Mouse (Mus musculus): ENCODE measurements around the gene Gga1.

DNA sequence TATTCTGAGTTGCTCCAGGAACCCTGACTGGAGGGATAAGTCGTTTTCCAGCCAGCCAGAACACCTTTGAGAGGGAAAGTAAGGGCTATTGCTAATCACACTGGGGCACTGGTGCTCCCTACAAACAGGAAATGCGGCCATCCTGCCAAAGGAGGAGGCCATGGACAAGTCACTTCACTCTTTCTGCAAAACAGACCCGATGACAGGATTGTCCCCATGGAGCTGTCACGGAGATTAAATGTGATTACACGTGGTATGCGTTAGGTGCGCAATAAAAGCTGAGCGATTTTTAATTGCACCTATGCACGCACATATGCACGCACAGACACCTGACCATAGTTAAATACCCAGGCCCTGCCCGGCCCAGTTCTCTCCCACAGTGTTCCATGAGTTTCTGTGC, 36.2 kb upstream of the Gga1 start:
- no peak for TF ChIP-seq TAL1 (IDR thresholded peaks at IDR 0.05; ENCODE audit: low read length)
- TF ChIP-seq GATA1 (IDR thresholded peaks at IDR 0.05; ENCODE audit: low read length), result no peak
